In the genomic region with DNA sequence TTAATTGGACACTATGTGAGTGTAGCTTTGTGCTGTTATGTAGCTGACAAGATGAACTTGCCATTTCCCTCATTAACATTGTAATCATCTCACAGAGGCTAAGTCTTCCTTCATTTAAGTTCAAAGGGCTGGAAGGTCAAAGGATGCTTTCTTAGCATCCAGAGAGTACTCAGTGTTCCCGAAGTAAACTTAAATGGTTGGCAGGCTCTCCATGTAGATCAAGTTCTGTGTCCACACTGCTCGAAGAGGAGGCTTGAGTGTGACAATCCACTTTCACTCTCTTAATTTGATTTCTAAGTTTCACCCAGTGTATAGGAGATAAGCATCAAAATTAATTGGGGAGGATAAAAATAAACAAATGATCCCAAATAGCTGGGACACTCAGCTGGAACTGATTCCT, we compare ENCODE assay signal across 23 mouse cellular contexts. TPM values are rescaled to one million over a fixed set of nuclear protein-coding genes. Genes with fewer than 3 reads are reported as not detected.
"Had no signal": no experiment of that assay in that cellular context is flagged by ENCODE, and none has a peak within 500 bp of the region (broad histone marks: within the 10 kb centered on the region; RNA-seq: fewer than 3 reads in every experiment).

No protein-coding gene starts in this region.

- ATAC-seq: hindbrain, embryonic 16.5 days; inflammation-experienced regulatory T-cells, adult 6 months; intestine, embryonic 16.5 days had no signal

- H3K36me3 ChIP-seq: heart, embryonic 10.5 days; heart, embryonic 12.5 days; hindbrain, embryonic 10.5 days; hindbrain, embryonic 12.5 days; kidney, embryonic 15.5 days; limb, embryonic 10.5 days; limb, embryonic 12.5 days had no signal

- H3K9me3 ChIP-seq: heart, embryonic 10.5 days; heart, embryonic 12.5 days; hindbrain, embryonic 10.5 days; hindbrain, embryonic 12.5 days; kidney, embryonic 15.5 days; limb, embryonic 10.5 days; limb, embryonic 12.5 days had no signal

- H3K27ac ChIP-seq: gastrocnemius, adult 2 months; heart, embryonic 10.5 days; hindbrain, embryonic 10.5 days; hindbrain, embryonic 12.5 days; hindbrain, embryonic 14.5 days; layer of hippocampus, adult 2 months; left cerebral cortex, adult 2 months; limb, embryonic 10.5 days; limb, embryonic 12.5 days; liver, embryonic 14.5 days had no signal

- H3K4me1 ChIP-seq: heart, embryonic 10.5 days; hindbrain, embryonic 10.5 days; hindbrain, embryonic 12.5 days had no signal

- H3K4me2 ChIP-seq: heart, embryonic 12.5 days; hindbrain, embryonic 12.5 days; hindbrain, embryonic 14.5 days; kidney, embryonic 15.5 days; limb, embryonic 12.5 days; liver, embryonic 11.5 days had no signal

- H3K27me3 ChIP-seq: heart, embryonic 12.5 days; hindbrain, embryonic 12.5 days; limb, embryonic 12.5 days had no signal

- DNase-seq: gastrocnemius, adult 2 months; gastrocnemius, postnatal 10 days; gastrocnemius, postnatal 25 days; heart, postnatal 10 days; heart, postnatal 4 days; kidney, adult 8-10 months; kidney, postnatal 25 days; kidney, postnatal 4 days had no signal

- H3K9ac ChIP-seq: heart, embryonic 12.5 days; hindbrain, embryonic 12.5 days; hindbrain, embryonic 14.5 days; kidney, embryonic 15.5 days; limb, embryonic 12.5 days; liver, embryonic 14.5 days had no signal

- H3K4me3 ChIP-seq: gastrocnemius, adult 2 months; heart, embryonic 10.5 days; heart, embryonic 12.5 days; hindbrain, embryonic 10.5 days; hindbrain, embryonic 12.5 days; kidney, embryonic 15.5 days; layer of hippocampus, adult 2 months; left cerebral cortex, adult 2 months; limb, embryonic 10.5 days; limb, embryonic 12.5 days had no signal

RNA-seq across cellular contexts. Expression of a gene that starts 23.6 kb away (rescaled TPM):
- polyA plus RNA-seq: inflammation-experienced regulatory T-cells, adult 6 months had no signal
